In the genomic region with DNA sequence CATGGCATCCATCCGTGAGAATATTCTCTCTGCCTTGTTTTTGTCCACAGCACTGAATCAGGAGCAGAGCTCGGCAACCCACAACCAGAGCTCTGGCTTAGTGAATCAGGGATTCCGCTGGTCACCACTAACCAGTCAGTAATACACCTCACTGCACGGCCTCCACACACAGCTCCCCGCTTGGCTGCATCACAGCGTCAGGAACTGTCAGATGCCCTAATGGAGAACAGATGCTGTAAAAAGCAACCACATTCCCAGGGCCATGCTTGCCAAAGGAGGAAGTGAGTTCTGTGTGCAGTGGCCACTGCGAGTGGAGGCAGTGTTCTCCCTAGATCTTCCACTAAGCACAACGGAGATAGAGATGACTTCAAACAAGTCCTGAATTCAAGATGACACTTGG, we compare ENCODE assay signal across 10 mouse cellular contexts.
A peak's percentile ranks its signal among the peaks of the same experiment; 100 is the strongest.
DNase-seq lines count a peak whose midpoint lies in the region; ATAC-seq and TF ChIP-seq lines count a peak whose summit lies in the region.
"Had no signal": no experiment of that assay in that cellular context is flagged by ENCODE, and none has a peak within 500 bp of the region (broad histone marks: within the 10 kb centered on the region; RNA-seq: fewer than 3 reads in every experiment).

No protein-coding gene starts in this region.

- TF ChIP-seq CTCF in layer of hippocampus, adult 2 months (conservative IDR thresholded peaks at IDR 0.05) = no peak

- no peaks in the 10 kb centered on the region for H3K36me3 ChIP-seq in embryonic facial prominence, embryonic 14.5 days (ENCODE audit: control insufficient read depth, insufficient read depth, low read length)
- H3K36me3 ChIP-seq: liver, embryonic 15.5 days had no signal

- DNase-seq in layer of hippocampus, postnatal 10 days (ENCODE audit: low spot score in 2 of 2) = peak; percentile 35 to 41
- no peak for DNase-seq in layer of hippocampus, adult 2 months (ENCODE audit: low spot score in 2 of 2)
- DNase-seq in embryonic facial prominence, embryonic 14.5 days (ENCODE audit: low spot score) = peak; percentile 92
- DNase-seq in heart, postnatal 36 days = peak; percentile 32 to 36
- peak; percentile 76 for DNase-seq in skeletal muscle tissue, adult 2 months (ENCODE audit: low read depth, low spot score)
- no peak for DNase-seq in thymus, postnatal 25 days
- DNase-seq in cerebellum, adult 9-10 months = no peak
- DNase-seq in adrenal gland, postnatal 14 days = no peak

- peaks cover 36% of the 10 kb centered on the region for H3K4me1 ChIP-seq in embryonic facial prominence, embryonic 14.5 days (ENCODE audit: control insufficient read depth, insufficient read depth, low read length)
- H3K4me1 ChIP-seq: liver, embryonic 15.5 days had no signal

- no peaks in the 10 kb centered on the region for H3K9me3 ChIP-seq in embryonic facial prominence, embryonic 14.5 days (ENCODE audit: control insufficient read depth, low read length)
- H3K9me3 ChIP-seq: liver, embryonic 15.5 days had no signal

- no peak overlapping the region for H3K9ac ChIP-seq in embryonic facial prominence, embryonic 14.5 days (ENCODE audit: low read depth, low read length)
- H3K9ac ChIP-seq: liver, embryonic 15.5 days had no signal

- H3K27me3 ChIP-seq in embryonic facial prominence, embryonic 14.5 days (replicated peaks; ENCODE audit: control insufficient read depth, insufficient read depth, low read length) = no peaks in the 10 kb centered on the region
- H3K27me3 ChIP-seq: liver, embryonic 15.5 days had no signal

- H3K27ac ChIP-seq in layer of hippocampus, adult 2 months = no peak overlapping the region
- H3K27ac ChIP-seq in embryonic facial prominence, embryonic 14.5 days (replicated peaks; ENCODE audit: low read depth, low read length) = peak overlapping the region; percentile 48
- H3K27ac ChIP-seq: liver, embryonic 15.5 days had no signal

- peak; percentile 81 for ATAC-seq in embryonic facial prominence, embryonic 14.5 days (ENCODE audit: low read depth)

- H3K4me3 ChIP-seq in layer of hippocampus, adult 2 months = no peak overlapping the region
- no peak overlapping the region for H3K4me3 ChIP-seq in embryonic facial prominence, embryonic 14.5 days (ENCODE audit: low read depth, low read length)
- H3K4me3 ChIP-seq: erythroblast, embryonic 14.5 days; liver, embryonic 15.5 days had no signal

- no peak overlapping the region for H3K4me2 ChIP-seq in embryonic facial prominence, embryonic 14.5 days (ENCODE audit: low read depth, low read length)
- H3K4me2 ChIP-seq: liver, embryonic 15.5 days had no signal

- WGBS in embryonic facial prominence, embryonic 14.5 days = 21% methylated on average over 8 of the region's 8 CpGs

- intact Hi-C loops in heart, postnatal 36 days (cut with DNase I) = loop anchor here (10.0 kb wide), 1 partner anchor 95 kb away; no protein-coding TSS in a partner anchor

Comparison
In these comparisons a context has a peak if more than half of its experiments do, and no peak if none do; other contexts are left out.
1. DNase-seq: peak in layer of hippocampus, postnatal 10 days (2 of 2), embryonic facial prominence, embryonic 14.5 days (single experiment), heart, postnatal 36 days (2 of 2) and skeletal muscle tissue, adult 2 months (single experiment); none in layer of hippocampus, adult 2 months (0 of 2), thymus, postnatal 25 days (single experiment), cerebellum, adult 9-10 months (single experiment) and adrenal gland, postnatal 14 days (single experiment).